Mouse (Mus musculus) spleen, embryonic (tissue): ENCODE results near the gene Cdh4.

Experiments
- CTCF ChIA-PET: fragments of 350-600 bp; sonication (Branson Sonifier 250); formaldehyde crosslinking; loops from one replicate; lab custom pipeline; 2022; lab: Charles Lee

The Cdh4 gene

GRCm38 (mm10) chr2:179723401-179723800, 281.2 kb downstream of the Cdh4 start:
- CTCF ChIA-PET = no interaction called here

DNA sequence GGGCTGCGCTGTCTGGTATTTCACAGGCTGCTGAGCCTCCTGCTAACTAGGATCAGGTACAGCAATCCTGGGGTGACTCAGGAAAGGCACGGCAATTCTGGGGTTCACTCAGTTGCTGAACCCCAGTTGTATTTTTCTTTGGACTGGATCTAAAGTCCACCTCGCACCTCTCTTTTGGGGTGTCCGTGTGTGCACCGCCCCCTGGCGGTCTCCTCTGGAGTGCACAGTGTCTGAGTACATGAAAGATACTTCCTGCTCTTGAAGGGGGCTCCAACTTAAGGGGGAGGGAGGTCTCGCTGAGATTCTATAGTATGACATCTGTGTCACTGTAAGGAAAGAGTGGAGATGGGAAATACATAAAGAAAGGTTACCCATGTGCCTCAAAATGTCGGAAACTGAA, 286.8 kb downstream of the Cdh4 start:
- CTCF ChIA-PET = no interaction called here

DNA sequence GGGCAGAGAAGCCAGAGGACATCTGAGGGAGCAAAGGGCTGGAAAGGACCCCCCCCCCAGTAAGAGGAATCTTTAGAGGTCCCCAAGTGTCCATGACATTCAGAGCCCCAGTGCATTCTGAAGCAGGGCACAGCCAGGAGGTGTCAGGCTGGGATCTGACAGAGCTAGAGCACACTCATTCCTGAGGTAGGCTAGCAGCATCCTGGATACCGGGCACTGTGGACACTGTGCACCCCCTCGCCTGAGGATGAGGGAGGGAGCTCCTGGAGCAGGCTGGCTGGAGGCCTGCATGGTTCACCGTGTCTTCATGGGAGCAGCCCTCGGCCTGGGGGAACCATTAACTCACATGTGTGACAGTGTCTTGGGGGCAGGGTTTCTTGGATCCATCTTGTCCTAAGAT, 287.6 kb downstream of the Cdh4 start:
- CTCF ChIA-PET = no interaction called here

- CTCF ChIA-PET = no interaction called here
Measured at GRCm38 (mm10) chr2:179733141-179733831, 291.1 kb downstream of the Cdh4 start.

- CTCF ChIA-PET = no interaction called here
Measured at GRCm38 (mm10) chr2:179742419-179742818, 300.2 kb downstream of the Cdh4 start.

DNA sequence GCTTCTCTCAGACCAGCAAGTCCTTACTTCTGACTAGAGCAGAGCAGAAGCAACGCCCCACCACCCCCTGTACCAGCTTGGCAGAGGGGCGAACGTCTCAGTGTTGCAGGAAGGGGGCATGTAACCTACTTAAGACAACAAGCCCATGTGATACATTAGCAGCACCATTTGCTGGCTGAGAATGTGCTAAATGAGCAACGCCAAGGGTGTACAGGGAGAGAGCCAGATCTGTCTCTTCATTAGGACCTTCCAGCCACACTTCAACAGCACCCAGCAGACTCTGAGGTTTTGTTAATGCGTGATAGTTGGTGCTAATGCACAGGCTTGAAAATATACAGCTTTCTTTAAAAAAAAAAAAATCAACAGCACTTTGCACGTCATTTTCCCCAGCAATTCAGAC, 300.6 kb downstream of the Cdh4 start:
- CTCF ChIA-PET = no interaction called here

DNA sequence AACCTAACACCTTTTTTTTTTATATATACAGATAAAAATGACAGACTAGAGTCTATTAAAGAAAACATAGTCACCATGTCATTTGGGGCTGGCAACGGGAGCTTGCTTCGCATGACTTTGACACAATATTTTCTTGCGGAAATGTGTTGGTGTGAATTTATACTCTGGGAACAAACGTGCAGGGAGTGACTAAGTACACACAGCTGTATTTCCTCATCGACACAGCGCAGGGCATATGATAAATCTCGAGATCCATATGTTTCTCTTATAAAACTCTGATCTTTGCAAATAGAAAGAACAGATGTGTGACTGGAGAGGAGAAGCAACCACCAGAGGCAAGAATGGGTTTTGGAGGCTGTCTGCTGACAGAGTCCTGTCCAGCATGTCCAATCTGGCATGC, 304.3 kb downstream of the Cdh4 start:
- CTCF ChIA-PET = no interaction called here

- CTCF ChIA-PET = no interaction called here
Measured at GRCm38 (mm10) chr2:179749399-179749798, 307.2 kb downstream of the Cdh4 start.

- CTCF ChIA-PET = no interaction called here
Measured at GRCm38 (mm10) chr2:179753811-179754210, 311.6 kb downstream of the Cdh4 start.

DNA sequence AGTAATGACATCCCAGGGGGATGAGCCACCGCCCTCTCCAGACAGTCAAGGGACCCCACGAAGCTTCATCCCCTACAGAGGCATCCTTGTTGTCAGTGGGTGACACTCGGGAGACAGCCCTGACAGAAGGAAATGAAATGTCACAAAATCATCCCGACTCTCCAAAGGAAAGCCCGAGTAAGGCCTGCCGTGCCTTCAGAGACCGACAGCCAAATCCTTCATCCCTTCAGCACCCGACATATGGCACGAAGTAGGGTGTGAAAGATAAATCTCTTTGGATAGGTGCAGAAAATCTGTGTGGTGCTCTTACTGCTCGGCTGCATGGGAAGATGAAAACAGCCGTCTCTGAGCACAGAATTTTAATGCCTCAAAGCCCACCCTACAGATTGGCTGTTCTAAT, 312.5 kb downstream of the Cdh4 start:
- CTCF ChIA-PET = no interaction called here

GRCm38 (mm10) chr2:179761718-179762441, 319.6 kb downstream of the Cdh4 start:
- CTCF ChIA-PET = no interaction called here

DNA sequence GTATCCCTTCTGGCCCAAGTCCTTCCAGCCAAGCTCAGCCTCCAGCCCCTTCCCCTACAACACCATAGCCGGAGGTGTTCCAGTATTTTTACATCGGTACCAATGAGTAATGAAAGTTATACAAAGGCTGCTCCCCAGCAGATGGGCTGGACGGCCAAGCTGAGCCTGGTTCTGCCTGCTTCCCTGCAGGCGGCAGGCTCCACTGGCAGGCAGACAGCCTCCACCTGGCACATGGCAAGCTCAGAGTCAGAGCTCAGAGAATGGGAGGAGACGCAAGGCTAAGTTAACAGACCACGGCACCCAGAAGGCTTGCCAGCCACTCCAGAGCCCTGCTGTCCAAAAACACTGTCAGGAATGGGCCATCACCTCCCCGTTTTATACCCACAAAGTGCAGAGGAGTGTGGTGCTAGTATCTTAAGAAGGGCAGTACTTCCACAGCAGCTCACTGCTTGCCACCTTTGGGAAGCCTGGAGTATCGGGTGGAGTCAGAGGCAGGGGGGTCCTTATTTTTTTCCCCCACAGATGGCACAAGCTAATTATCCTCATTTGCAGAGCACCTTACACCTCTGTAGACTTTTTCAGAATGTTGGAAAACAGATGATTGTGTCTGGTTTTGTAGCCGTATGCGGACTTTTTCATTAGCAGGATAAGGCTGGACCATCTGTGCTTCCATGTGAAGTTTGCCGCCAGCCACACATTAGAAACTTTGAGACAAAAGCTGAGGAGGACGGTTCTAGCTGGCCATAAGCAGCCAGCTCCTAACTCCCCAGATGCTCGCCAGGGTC, 320.5 kb downstream of the Cdh4 start:
- CTCF ChIA-PET = no interaction called here

DNA sequence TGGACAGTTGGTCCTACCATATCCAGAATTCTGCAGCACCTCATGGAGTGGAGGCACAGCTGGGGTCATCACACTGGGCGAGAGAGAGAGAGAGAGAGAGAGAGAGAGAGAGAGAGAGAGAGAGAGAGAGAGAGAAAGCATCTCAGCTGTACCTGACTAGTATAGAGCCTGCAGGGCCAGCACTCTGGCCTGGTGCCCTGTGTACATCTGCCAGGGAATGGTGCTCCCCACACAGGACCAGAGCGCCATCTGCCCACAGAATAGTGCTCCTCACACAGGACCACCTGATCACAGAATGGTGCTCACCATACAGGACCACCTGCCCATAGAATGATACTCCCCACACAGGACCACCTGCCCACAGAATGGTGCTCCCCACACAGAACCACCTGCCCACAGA, 322.2 kb downstream of the Cdh4 start:
- CTCF ChIA-PET = no interaction called here

DNA sequence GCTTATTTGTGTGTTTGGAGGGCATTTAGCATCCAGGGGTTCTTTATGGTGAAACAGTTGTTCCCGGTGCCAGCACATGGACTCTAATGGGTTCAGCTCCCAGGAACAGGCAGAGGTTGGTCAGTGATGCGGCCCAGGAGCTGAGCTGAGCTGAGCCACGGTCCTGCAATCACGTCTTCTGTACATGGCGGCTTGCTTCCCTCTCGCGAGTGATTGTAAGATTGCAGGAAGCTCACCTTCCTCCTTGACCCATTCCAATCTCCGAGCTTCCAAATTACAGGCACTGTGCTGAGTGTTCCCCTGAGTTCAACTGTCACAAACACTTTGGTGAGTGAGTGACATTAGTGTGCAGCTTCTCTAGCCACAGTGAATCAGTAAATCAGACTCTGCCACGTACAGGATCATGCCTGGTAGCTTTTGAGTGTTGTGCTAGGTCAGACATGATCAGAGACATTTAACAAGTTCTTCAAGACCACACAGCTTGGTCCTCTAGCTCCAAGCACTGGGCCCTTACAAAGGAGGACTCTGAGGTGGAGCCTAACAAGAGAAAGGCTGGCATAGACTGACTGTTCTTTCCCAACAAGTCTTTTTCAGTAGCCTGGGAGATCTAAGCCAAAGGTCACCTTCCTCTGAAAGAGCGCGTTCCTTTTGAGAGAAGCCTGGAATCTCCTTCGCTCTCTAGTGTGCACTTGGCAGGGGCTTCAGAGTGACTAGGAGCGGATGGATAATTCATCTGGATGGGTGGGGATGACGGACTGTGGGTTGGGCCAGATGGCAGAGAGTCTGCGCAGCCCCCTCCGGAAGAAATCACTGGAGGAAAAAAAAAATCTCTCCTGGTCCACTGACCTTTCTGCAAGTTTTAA, 324.7 kb downstream of the Cdh4 start:
- CTCF ChIA-PET = no interaction called here

GRCm38 (mm10) chr2:179767527-179767849, 325.3 kb downstream of the Cdh4 start:
- CTCF ChIA-PET = no interaction called here

DNA sequence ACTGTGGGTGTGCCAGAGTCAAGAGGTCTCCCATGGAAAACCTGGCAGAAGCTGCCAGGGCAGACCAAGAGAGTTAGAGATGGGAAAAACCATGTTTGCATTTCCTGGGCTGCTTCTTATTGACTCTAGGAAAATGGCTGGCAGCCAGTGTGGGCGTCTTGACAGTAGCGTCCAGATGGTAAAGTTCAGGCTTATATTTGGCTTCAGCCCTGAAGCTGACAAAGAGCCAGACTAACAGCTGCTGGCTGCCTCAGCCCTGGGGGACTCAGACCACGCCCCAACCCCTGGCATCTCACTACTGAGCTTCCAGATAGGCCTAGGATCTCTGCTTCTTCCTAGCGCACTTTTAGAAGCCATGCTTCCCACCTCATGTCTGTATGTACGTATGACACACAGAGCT, 326.9 kb downstream of the Cdh4 start:
- CTCF ChIA-PET = no interaction called here

DNA sequence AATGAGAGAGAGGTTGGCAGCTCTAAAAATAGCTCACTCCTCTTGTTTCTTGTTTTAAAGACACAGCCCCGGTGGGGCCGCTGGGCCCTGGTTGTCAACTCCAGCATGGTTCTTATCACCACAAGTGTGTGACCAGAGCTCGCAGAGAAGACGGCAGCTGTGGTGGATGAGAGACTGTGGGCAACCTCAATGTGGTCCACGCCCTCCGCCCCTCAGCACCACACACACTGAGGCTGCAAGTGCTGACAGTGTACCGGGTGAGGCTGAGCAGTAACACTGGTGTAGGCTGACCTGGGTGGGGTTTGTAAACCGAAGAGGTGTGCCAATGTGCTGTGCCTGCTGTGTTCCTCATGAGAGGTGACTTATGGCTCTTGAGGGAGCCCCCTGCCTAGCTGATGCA, 327.7 kb downstream of the Cdh4 start:
- CTCF ChIA-PET = no interaction called here

DNA sequence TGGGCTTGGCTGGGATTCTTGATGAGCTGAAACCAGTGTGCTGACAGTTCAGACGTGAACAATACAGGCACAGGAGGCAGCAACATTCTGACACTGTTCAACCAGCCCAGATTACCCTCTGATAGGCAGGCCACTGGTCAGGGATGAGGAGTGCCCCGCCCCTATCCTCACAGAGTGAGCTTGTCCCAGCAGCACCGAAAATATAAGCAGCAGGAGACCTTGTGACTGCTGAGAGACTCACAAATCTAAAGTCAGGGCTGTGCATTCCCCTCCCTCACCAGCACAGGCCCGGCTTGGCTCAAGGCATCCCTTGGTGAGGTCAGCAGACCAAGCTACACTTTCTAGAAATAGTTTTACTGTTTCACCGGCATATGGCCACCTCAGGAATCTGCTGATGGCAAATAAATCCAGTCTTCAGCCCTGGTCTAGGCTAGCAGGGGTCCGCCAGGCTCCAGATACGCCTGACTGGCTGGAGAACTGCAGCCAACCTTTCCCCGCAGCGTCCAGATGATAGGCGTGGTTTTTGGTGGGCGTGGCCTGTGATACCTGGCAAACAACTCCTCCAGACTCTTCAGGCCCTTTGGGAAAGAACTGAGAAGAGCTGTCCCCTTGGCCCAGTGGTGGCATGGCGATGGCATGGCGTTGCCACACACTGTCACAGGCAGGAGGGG, 332.3 kb downstream of the Cdh4 start:
- CTCF ChIA-PET = no interaction called here

DNA sequence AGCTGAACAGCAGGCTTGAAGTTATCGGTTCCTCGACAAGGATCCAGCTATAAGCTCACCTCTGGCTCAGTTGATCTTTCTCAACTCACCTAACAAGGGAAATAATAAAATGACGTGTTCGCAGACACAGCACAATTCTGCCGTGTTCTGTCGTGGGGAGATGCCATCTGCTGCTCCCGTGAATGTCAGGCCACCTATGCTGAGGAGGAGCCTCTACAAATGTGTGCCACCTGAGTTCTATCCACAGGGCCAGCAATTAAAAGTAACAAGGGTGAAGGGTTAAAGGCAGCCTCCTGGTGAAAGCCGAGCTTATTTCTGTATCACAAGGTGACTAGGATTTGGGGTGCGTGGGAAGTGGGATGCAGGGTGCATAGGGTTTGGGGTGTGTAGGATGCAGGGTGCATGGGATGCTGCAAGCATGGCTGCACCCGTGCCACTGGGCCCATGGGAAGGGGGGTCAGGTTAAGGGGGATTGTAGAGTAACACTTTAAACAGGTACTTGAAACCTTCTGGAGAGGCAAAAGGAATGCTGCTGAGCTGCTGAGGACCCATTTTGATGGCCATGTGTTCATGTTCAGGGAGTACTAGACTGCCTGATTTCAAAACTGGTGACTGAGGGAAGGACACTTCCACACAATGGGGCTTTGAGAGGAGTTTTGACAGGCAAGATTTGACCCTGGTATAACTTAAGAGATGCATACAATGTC, 333.9 kb downstream of the Cdh4 start:
- CTCF ChIA-PET = no interaction called here

GRCm38 (mm10) chr2:179779266-179779665, 337.0 kb downstream of the Cdh4 start:
- CTCF ChIA-PET = no interaction called here

- CTCF ChIA-PET = no interaction called here
Measured at GRCm38 (mm10) chr2:179780961-179781360, 338.7 kb downstream of the Cdh4 start.
